Mouse (Mus musculus) heart, embryonic 13.5 days (tissue): ENCODE measurements around the gene Pgls. TPM values are rescaled to one million over a fixed set of nuclear protein-coding genes. Genes with fewer than 3 reads are reported as not detected.
A peak's percentile ranks its signal among the peaks of the same experiment; 100 is the strongest.

Source experiments
- ATAC-seq: fragments of 200-750 bp; cut with Nextera tagmentation; 2 replicates; pipeline ENCODE4 v1.8.0; 2017; ENCODE audit warnings: moderate TSS enrichment; ENCODE audit not compliant: insufficient number of reproducible peaks, low FRiP score, low TSS enrichment; ENCODE audit errors: extremely low read depth
- H3K27ac ChIP-seq: fragments of 300-500 bp; sonication (generic); replicated peaks from 2 replicates; pipeline ENCODE4 v1.5.1; 2015; ENCODE audit warnings: moderate library complexity, mild to moderate bottlenecking, inconsistent platforms
- H3K27me3 ChIP-seq: fragments of 300-500 bp; sonication (generic); replicated peaks from 2 replicates; pipeline ENCODE4 v1.6.1; 2015; ENCODE audit warnings: mild to moderate bottlenecking, inconsistent platforms
- H3K36me3 ChIP-seq: fragments of 300-500 bp; sonication (generic); 2 replicates; pipeline ENCODE4 v1.6.1; 2015; ENCODE audit warnings: mild to moderate bottlenecking, inconsistent platforms
- H3K4me1 ChIP-seq: fragments of 300-500 bp; sonication (generic); 2 replicates; pipeline ENCODE4 v1.6.1; 2015; ENCODE audit warnings: inconsistent platforms
- H3K4me2 ChIP-seq: fragments of 300-500 bp; sonication (generic); 2 replicates; pipeline ENCODE4 v1.6.1; 2015; ENCODE audit warnings: inconsistent platforms, mild to moderate bottlenecking, moderate library complexity
- H3K4me3 ChIP-seq: fragments of 300-500 bp; sonication (generic); 2 replicates; pipeline ENCODE4 v1.5.1; 2015; ENCODE audit warnings: moderate library complexity, mild to moderate bottlenecking, inconsistent platforms
- H3K9ac ChIP-seq: fragments of 300-500 bp; sonication (generic); 2 replicates; pipeline ENCODE4 v1.6.1; 2015; ENCODE audit warnings: inconsistent platforms, mild to moderate bottlenecking, moderate library complexity
- H3K9me3 ChIP-seq: fragments of 300-500 bp; sonication (generic); 2 replicates; pipeline ENCODE4 v1.6.1; 2016; ENCODE audit warnings: inconsistent platforms
- WGBS: fragments of 180-500 bp; shearing (Covaris S2); methylation state at CpG from one replicate; pipeline ENCODE4 v1.1.7; 2015; ENCODE audit warnings: mixed read lengths; 5-methylcytosine and 5-hydroxymethylcytosine counted together
- polyA plus RNA-seq: library from polyadenylated mRNA; unstranded; fragments of >200 nt; fragmentation: Nextera tagmentation; extraction: Ambion mirVana; gene quantifications from 2 replicates; pipeline ENCODE4 v1.2.1, GENCODE M21; 2015

Gene Pgls
- polyA plus RNA-seq, 1 experiment from 2014 or later = 169 TPM

- peaks cover 42% of the 10 kb centered on the region for H3K27me3 ChIP-seq
- H3K4me2 ChIP-seq = peak overlapping the region; percentile 91
- peaks cover 30% of the 10 kb centered on the region for H3K4me1 ChIP-seq
- H3K9ac ChIP-seq = peak overlapping the region; percentile 80
- WGBS = 8% methylated on average over 16 of the region's 16 CpGs
- ATAC-seq = no peak
- H3K9me3 ChIP-seq = peaks cover 17% of the 10 kb centered on the region
- peaks cover 30% of the 10 kb centered on the region for H3K36me3 ChIP-seq
- H3K27ac ChIP-seq = peak overlapping the region; percentile 82
- peak overlapping the region; percentile 57 for H3K4me3 ChIP-seq
These were observed 36.6 kb downstream of the Pgls start for GRCm38 (mm10) chr8:71628396-71629095.

GRCm38 (mm10) chr8:71629096-71629697, 37.2 kb downstream of the Pgls start:
- Histone ChIP-seq H3K36me3 (peaks cover 23% of the 10 kb centered on the region), H3K27me3 (peaks cover 49% of the 10 kb centered on the region), H3K9ac (peak overlapping the region; percentile 80), H3K4me2 (peak overlapping the region; percentile 91), H3K27ac (peak overlapping the region; percentile 82), H3K4me1 (peaks cover 34% of the 10 kb centered on the region), H3K9me3 (peaks cover 15% of the 10 kb centered on the region), H3K4me3 (peak overlapping the region; percentile 57)
- ATAC-seq = peak; percentile 70
- 2% methylated on average over 55 of the region's 55 CpGs for WGBS

DNA sequence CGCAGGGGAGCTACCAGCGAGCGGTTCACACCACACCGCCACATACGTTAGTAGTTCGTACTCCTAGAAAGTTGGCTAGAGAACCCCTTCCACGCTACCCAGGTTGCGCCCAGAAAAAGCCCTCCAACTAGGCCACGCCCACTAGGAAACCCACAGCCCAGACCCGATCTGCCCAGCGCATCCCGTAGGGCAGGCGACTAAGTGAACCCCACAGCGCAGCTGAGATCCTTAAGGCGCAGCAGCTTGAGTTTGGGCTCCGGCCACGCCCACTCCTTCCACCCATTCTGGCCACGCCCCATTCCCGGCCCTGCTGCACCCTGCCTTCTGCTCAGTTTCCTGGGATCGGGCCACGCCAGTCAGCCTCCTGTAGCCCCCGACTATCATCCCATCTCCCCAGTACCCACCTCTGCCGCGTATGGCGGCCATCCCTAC, 37.8 kb downstream of the Pgls start:
- 0 out of 2 replicates have a peak, but pooled peaks have one; percentile 0 for ATAC-seq
- H3K4me2 ChIP-seq = peak overlapping the region; percentile 91
- peaks cover 38% of the 10 kb centered on the region for H3K4me1 ChIP-seq
- H3K36me3 ChIP-seq = peaks cover 17% of the 10 kb centered on the region
- 6% methylated on average over 25 of the region's 25 CpGs for WGBS
- peak overlapping the region; percentile 80 for H3K9ac ChIP-seq
- no peak overlapping the region for H3K27ac ChIP-seq
- H3K9me3 ChIP-seq = peaks cover 15% of the 10 kb centered on the region
- peaks cover 55% of the 10 kb centered on the region for H3K27me3 ChIP-seq
- peak overlapping the region; percentile 57 for H3K4me3 ChIP-seq

DNA sequence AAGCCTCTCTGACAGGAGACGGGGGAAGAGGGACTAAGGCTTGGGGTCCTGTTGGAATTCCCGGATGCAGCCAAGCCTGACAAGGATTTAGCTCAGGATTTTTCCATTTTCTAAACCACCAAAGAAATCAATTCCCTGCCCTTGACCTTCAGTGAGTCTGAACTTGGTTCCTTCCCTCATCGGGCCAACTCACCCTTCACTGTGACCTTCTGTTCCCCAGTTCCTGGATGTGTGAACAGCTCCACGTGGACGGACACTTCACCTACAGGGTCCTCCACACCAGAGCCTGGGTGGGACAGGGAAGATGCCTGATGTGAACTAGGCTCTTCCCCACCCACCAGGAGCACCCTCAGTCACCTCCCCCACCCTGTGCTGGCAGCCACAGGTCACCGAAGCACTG, 38.8 kb downstream of the Pgls start:
- Histone ChIP-seq H3K27me3 (peaks cover 64% of the 10 kb centered on the region), H3K36me3 (peaks cover 7% of the 10 kb centered on the region), H3K9ac (no peak overlapping the region), H3K4me2 (no peak overlapping the region), H3K4me3 (no peak overlapping the region), H3K27ac (no peak overlapping the region), H3K9me3 (peaks cover 15% of the 10 kb centered on the region), H3K4me1 (peaks cover 38% of the 10 kb centered on the region)
- ATAC-seq = no peak
- WGBS = 80% methylated on average over 6 of the region's 6 CpGs

DNA sequence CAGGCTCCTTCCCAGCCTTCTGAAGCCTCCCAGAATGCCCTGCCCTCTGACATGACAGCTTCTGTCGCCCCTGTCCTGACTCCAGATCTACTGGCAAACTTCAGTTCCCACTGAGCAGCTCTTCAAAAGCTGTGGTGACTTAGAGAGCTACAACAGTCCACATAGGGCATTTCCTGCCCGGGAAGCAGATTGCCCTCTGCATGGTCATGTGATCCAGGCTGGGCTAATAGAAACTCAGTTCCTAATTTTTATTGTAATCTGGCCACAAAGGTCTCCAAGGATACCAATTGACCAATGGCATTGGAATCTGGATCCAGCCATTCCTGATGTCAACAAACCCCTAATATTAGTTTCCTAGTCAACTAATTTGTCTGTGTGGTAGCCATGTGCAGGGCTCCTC, 39.9 kb downstream of the Pgls start:
- WGBS = 57% methylated on average over 2 of the region's 2 CpGs

GRCm38 (mm10) chr8:71633164-71633563, 41.2 kb downstream of the Pgls start:
- Histone ChIP-seq H3K4me1 (peaks cover 26% of the 10 kb centered on the region), H3K9me3 (peaks cover 15% of the 10 kb centered on the region), H3K36me3 (no peaks in the 10 kb centered on the region), H3K9ac (no peak overlapping the region), H3K27ac (no peak overlapping the region), H3K4me2 (no peak overlapping the region), H3K27me3 (peaks cover 69% of the 10 kb centered on the region), H3K4me3 (no peak overlapping the region)
- 13% methylated on average over 19 of the region's 22 CpGs for WGBS
- ATAC-seq = no peak

More for the DNA sequence above, 39.9 kb downstream of the Pgls start:
- H3K36me3 ChIP-seq = no peaks in the 10 kb centered on the region
- no peak overlapping the region for H3K4me2 ChIP-seq
- H3K9ac ChIP-seq = no peak overlapping the region
- H3K27ac ChIP-seq = no peak overlapping the region
- no peak overlapping the region for H3K4me3 ChIP-seq
- H3K9me3 ChIP-seq = peaks cover 15% of the 10 kb centered on the region
- ATAC-seq = no peak
- H3K4me1 ChIP-seq = peaks cover 38% of the 10 kb centered on the region
- peaks cover 69% of the 10 kb centered on the region for H3K27me3 ChIP-seq

DNA sequence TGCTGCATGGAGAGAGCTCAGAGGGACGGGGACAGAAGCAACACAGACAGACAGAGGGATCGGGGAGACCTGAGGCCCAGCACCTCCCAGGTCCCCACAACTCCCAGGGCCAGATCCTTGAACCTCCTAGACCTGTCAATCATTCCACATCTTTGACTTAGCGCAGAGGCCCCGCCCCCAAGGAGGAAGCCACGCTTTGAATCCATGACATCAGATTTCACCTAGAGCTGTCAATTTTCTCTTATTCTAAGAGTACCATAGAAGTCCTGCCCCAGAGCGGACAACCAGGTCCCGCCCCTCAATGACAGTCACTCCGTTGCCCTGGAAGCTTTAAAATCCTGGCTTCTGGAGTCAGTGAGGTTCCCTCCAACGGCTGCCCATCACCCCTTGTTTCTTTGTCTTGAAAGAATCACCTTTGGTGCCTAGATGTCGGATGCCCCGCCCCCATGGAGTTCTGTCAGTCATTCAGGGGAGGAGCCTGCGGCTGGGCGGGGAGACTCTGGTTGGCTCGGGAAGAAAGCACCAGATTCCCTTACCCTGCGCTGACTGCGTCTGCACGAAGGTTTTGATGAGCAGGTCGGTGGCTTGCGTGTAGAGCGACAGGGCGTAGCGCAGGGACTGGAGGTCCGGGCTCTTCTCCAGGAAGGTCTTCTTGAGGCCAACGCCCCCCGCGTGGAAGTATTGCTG, 42.1 kb downstream of the Pgls start:
- Histone ChIP-seq H3K4me1 (peaks cover 17% of the 10 kb centered on the region), H3K9ac (0 out of 2 replicates have a peak overlapping the region, but pooled peaks have one; percentile 7), H3K27me3 (peaks cover 69% of the 10 kb centered on the region), H3K36me3 (no peaks in the 10 kb centered on the region), H3K4me2 (peak overlapping the region; percentile 58), H3K4me3 (peak overlapping the region; percentile 19), H3K9me3 (peaks cover 15% of the 10 kb centered on the region), H3K27ac (no peak overlapping the region)
- ATAC-seq = no peak
- 5% methylated on average over 26 of the region's 26 CpGs for WGBS

GRCm38 (mm10) chr8:71637149-71638095, 45.4 kb downstream of the Pgls start:
- Histone ChIP-seq H3K4me1 (peaks cover 8% of the 10 kb centered on the region), H3K9me3 (peaks cover 8% of the 10 kb centered on the region), H3K9ac (no peak overlapping the region), H3K27me3 (peaks cover 42% of the 10 kb centered on the region), H3K4me2 (no peak overlapping the region), H3K4me3 (no peak overlapping the region), H3K27ac (no peak overlapping the region), H3K36me3 (no peaks in the 10 kb centered on the region)
- no peak for ATAC-seq
- 39% methylated on average over 8 of the region's 8 CpGs for WGBS

DNA sequence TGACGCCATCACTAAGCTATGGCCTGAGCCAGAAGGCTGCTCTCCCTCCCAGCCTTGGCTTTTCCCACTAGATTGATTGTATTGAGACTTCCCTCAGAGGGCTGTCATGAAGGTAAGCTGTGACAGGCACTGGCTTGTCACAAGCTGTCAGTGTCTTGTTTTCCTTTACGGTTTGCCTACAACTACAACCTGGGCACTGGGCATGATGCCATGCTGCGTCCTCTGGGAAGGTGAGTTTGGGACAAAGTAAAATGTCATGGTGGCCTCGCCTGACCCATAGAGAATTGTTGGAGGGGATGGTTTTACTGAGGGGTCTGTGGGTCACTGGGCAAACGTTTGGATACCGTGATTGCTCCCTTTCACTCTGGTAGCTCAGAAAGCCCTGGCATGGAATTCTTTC, 46.3 kb downstream of the Pgls start:
- Histone ChIP-seq H3K27me3 (peaks cover 33% of the 10 kb centered on the region), H3K9me3 (no peaks in the 10 kb centered on the region), H3K4me2 (no peak overlapping the region), H3K27ac (no peak overlapping the region), H3K9ac (no peak overlapping the region), H3K4me3 (no peak overlapping the region), H3K36me3 (no peaks in the 10 kb centered on the region), H3K4me1 (peaks cover 8% of the 10 kb centered on the region)
- 67% methylated on average over 6 of the region's 6 CpGs for WGBS
- ATAC-seq = no peak

GRCm38 (mm10) chr8:71639318-71639717, 47.3 kb downstream of the Pgls start:
- peaks cover 3% of the 10 kb centered on the region for H3K4me1 ChIP-seq
- H3K9ac ChIP-seq = no peak overlapping the region
- H3K4me2 ChIP-seq = no peak overlapping the region
- H3K27ac ChIP-seq = no peak overlapping the region
- no peaks in the 10 kb centered on the region for H3K9me3 ChIP-seq
- no peaks in the 10 kb centered on the region for H3K36me3 ChIP-seq
- H3K27me3 ChIP-seq = peaks cover 23% of the 10 kb centered on the region
- no peak for ATAC-seq
- 62% methylated on average over 4 of the region's 4 CpGs for WGBS
- H3K4me3 ChIP-seq = no peak overlapping the region
